Mouse (Mus musculus) E14TG2a.4 (cell line): ENCODE data around the gene Faap100.

Experiments
- H3K27me3 ChIP-seq: 2 replicates; pipeline ENCODE4 v1.6.1; 2014; ENCODE audit warnings: low read length, control low read depth; ENCODE audit not compliant: insufficient read depth
- H3K36me3 ChIP-seq: 2 replicates; pipeline ENCODE4 v1.6.1; 2014; ENCODE audit warnings: low read length, control low read depth; ENCODE audit not compliant: insufficient read depth
- H3K4me1 ChIP-seq: replicated peaks from 2 replicates; pipeline ENCODE4 v1.6.1; 2014; ENCODE audit warnings: low read depth, low read length, control low read depth
- H3K4me3 ChIP-seq: replicated peaks from 2 replicates; pipeline ENCODE4 v1.5.1; 2014; ENCODE audit warnings: mild to moderate bottlenecking, low read length
- H3K9me3 ChIP-seq: 2 replicates; pipeline ENCODE4 v1.6.1; 2014; ENCODE audit warnings: low read length, control low read depth
- CTCF ChIP-seq: conservative IDR thresholded peaks from 2 replicates; pipeline ENCODE4 v1.5.1; 2014; ENCODE audit warnings: low read length
- NANOG ChIP-seq: IDR thresholded peaks from 2 replicates; pipeline ENCODE4 v1.6.1; 2014; ENCODE audit warnings: borderline replicate concordance, low read length, mixed read lengths
- POU5F1 ChIP-seq: IDR thresholded peaks from 2 replicates; pipeline ENCODE4 v1.6.1; 2014; ENCODE audit warnings: low read length, borderline replicate concordance

Gene Faap100

DNA sequence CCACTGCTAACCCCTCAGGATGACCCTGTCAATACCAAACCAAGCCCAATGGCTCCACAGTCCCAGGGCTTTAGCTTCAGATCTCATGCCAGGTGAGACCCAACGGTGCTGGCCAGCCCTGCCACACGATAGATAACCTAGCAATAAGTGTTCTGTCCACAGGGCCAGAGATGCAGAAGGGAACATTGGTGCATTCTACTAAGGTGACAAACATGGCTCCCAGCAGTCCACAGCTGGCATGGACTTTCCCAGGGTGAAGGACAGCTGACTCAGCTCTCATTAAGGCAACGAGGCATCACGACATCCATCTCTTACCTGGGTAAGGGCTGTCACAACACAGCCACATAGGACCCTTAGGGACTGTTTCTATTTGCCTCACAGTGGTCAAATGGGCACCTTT is 2.6 kb upstream of the Faap100 start:
- Histone ChIP-seq H3K36me3 (peaks cover 76% of the 10 kb centered on the region), H3K4me3 (no peak overlapping the region), H3K4me1 (peaks cover 33% of the 10 kb centered on the region), H3K27me3 (no peaks in the 10 kb centered on the region), H3K9me3 (no peaks in the 10 kb centered on the region)
- TF ChIP-seq NANOG = no peak
- TF ChIP-seq POU5F1 = no peak
- no peak for TF ChIP-seq CTCF

DNA sequence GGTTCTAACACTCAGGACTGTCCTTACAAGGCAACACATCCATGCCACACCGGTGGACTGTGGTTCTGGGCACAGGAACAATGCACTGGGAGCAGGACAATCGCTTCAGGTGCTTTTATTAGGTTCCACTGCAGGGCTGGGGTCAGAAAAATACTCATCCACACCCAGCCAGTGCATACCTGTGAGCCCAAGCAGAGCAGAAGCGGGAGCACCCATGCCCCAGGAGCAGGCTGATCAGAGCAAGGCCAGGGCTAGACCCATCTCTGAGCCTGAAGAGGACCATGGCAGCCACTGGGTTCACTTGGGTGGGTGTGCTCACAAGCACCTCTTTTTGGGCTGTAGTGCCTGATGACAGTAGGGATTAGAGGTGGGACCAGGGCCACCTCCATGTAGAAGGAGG is 1.7 kb upstream of the Faap100 start:
- H3K9me3 ChIP-seq = no peaks in the 10 kb centered on the region
- H3K4me1 ChIP-seq = peaks cover 33% of the 10 kb centered on the region
- no peak overlapping the region for H3K4me3 ChIP-seq
- no peak for TF ChIP-seq POU5F1
- no peak for TF ChIP-seq CTCF
- TF ChIP-seq NANOG = no peak
- H3K27me3 ChIP-seq = no peaks in the 10 kb centered on the region
- H3K36me3 ChIP-seq = peaks cover 76% of the 10 kb centered on the region

DNA sequence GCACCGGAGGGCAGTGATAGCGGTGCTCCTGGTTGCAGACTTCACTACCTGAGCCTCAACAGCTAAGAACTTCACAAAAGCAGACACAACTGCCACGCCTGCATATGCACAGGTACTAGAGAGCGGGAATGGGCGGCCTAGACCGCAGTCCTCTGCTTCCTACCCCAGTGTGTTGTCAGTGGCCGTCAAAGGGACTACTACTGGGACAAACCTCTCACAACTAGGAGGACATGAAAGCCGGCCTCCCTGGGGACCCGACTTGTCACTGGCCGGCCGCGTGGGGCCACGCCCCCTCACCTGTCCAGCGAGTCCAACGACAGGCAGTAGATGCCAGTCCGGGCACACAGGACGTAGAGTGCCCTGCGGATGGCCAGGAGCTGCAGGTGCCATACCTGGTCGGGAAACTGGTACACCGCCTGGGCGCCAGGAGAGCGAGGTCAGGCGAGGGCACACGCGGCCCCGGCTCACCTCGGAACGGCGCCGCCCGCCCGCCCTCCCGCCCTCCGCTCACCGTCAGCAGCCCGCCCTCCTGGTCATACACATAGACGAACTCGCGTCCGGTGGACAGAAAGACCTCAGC is 443 bp downstream of the Faap100 start:
- Histone ChIP-seq H3K4me1 (peaks cover 49% of the 10 kb centered on the region), H3K9me3 (no peaks in the 10 kb centered on the region), H3K4me3 (peak overlapping the region; percentile 93), H3K36me3 (peaks cover 76% of the 10 kb centered on the region), H3K27me3 (no peaks in the 10 kb centered on the region)
- no peak for TF ChIP-seq CTCF
- TF ChIP-seq NANOG = no peak
- no peak for TF ChIP-seq POU5F1

DNA sequence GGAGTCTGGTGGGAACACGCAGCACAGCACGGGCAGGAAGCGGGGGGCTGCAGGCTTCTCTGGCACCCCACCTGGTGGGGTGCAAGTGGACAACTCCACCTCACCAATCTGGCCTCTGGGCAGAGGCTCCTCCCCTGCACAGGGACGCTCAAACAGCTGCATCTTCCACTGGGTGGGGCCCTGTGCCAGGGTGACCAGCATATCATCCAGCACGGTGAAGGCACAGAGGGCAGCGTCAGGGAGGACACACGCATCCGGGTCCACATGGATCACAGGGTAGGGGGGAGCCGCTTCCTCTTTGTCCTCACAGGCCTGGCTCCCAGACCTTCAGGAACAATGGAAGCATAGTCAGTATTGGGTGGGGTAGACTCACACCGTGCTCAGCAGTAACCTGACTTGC is 1.2 kb downstream of the Faap100 start:
- Histone ChIP-seq H3K27me3 (no peaks in the 10 kb centered on the region), H3K4me3 (peak overlapping the region; percentile 93), H3K4me1 (peaks cover 56% of the 10 kb centered on the region), H3K9me3 (no peaks in the 10 kb centered on the region), H3K36me3 (peaks cover 75% of the 10 kb centered on the region)
- TF ChIP-seq NANOG (no peak), POU5F1 (no peak), CTCF (no peak)

DNA sequence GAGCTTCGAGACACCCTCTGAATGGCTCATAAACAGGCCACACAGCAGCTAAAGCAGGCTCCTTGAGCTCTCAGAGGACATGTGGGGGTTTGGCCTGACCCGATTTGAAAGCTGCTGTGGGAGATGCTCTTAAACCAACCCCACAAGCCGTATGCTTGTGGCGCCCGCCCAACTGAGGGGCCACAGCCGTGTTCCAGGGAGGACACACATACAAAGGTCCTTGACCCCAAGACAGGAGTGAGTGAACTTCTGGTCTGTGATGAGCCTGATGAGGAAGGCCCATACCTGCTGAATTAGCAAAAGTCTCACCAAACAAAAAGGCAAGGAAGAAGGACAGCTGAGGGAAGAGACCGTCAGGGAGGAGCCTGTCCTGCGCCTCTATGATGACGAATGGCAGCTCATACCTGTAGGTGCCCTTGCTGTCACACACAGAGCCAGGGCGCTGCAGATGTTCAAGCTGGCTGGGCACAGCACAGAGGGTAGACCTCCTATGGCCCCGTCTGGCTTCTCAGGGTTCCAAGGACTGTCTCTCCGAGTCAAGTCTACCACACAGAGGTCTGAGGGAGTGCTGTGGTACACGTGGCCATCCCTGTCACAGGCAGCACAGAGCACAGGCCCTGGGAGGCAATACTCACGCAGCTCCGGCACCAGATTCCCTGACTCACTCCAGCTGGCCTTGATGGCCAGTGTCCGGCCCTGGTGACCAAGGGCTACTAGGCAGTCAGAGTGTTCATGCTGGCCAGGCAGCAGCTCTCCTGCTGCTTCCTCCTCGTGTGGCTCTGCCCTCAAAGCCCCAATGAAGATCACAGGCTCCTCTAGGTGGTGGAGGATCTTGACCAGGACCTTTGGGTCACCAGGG is 2.0 kb downstream of the Faap100 start:
- TF ChIP-seq CTCF = no peak
- no peak for TF ChIP-seq NANOG
- TF ChIP-seq POU5F1 = no peak
- H3K9me3 ChIP-seq = no peaks in the 10 kb centered on the region
- peak overlapping the region; percentile 93 for H3K4me3 ChIP-seq
- H3K36me3 ChIP-seq = peaks cover 75% of the 10 kb centered on the region
- H3K27me3 ChIP-seq = no peaks in the 10 kb centered on the region
- peaks cover 56% of the 10 kb centered on the region for H3K4me1 ChIP-seq

DNA sequence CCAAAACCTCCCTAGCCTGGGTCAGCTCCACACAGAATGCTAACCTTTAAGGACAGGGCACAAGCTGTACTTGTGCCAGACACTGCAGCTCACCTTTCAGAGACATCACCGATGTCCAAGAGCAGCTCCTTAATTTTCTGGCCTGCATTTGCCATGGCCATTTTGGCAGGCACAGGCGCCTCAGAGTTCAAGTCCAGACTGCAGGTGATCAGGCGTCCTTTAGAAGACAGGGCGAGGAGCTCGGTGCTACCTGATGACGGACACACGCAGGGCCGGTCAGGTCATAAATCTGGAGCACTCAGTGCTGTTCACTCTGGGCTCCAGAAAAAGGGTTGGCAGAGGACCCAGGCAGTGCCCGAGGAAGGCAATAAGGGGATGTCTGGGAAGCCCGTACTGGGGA is 3.2 kb downstream of the Faap100 start:
- Histone ChIP-seq H3K27me3 (no peaks in the 10 kb centered on the region), H3K36me3 (peaks cover 75% of the 10 kb centered on the region), H3K9me3 (no peaks in the 10 kb centered on the region), H3K4me1 (peaks cover 61% of the 10 kb centered on the region), H3K4me3 (no peak overlapping the region)
- TF ChIP-seq NANOG = no peak
- no peak for TF ChIP-seq POU5F1
- no peak for TF ChIP-seq CTCF

DNA sequence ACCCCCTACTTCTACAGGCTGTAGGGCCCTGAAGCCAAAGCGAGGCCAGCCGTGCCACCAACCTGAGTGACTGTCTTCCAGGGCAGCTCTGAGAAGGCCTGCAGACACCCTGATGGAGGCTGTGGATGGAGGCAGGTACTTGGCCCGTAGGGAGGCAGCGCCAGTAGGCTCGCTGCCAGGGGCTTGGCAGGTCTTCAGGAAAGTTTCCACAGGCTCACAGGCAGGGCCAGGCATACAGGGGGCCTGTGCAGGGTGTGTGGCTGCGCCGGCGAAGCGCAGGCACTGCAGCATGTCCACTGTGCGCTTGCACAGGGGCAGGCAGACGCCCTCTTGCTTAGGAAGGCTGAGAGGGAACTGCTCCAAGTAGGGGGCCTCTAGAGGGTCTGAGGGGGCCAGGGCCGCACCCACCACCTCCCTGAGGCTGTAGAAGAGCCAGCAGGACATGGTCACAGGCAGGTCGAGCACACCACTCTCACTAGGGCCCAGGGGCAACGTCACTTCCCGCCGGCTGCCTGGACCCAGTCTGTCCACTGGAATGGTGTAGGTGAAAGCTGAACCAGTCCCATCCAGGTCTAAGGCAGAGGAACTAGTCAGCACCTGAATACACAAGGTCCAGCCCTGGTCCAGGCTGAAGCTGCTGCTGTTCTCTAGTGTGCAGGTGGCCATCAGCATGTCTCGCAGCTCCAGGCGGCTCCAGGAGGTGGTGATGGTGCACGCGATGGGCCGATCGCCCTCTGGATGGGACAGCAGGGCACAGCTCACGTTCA is 4.6 kb downstream of the Faap100 start:
- Histone ChIP-seq H3K27me3 (no peaks in the 10 kb centered on the region), H3K4me1 (peaks cover 61% of the 10 kb centered on the region), H3K9me3 (no peaks in the 10 kb centered on the region), H3K4me3 (no peak overlapping the region), H3K36me3 (peaks cover 85% of the 10 kb centered on the region)
- TF ChIP-seq NANOG = no peak
- no peak for TF ChIP-seq POU5F1
- TF ChIP-seq CTCF = no peak

DNA sequence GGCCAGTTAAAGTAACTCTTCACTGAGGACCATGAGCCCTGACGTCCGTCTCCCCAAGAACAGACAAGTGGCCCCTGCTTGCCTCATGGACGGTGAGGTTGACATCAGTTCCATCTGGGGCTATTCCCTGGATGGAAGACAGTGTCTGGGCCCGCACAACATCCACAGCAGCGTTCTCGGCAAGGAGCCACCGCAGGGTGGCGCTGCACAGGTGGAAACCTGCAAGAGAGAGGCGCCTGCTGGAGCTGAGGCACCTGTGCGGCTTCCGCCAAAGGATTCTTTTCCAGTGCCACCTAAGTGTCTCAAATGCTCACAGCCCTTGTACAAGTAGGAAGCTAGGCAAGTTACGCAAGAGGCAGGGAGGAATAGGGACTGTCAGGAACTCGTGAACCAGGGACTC is 5.5 kb downstream of the Faap100 start:
- peaks cover 90% of the 10 kb centered on the region for H3K36me3 ChIP-seq
- no peak overlapping the region for H3K4me3 ChIP-seq
- peaks cover 63% of the 10 kb centered on the region for H3K4me1 ChIP-seq
- no peaks in the 10 kb centered on the region for H3K27me3 ChIP-seq
- H3K9me3 ChIP-seq = no peaks in the 10 kb centered on the region
- TF ChIP-seq NANOG = no peak
- peak; percentile 56 for TF ChIP-seq CTCF
- TF ChIP-seq POU5F1 = no peak
